Mouse (Mus musculus) cerebellum, adult 18-20 months (tissue): ENCODE results near the gene Abca12.

ENCODE experiments used
- DNase-seq, 2 experiments: peaks; one replicate each; pipeline ENCODE4 v3.0.0; 2021

Abca12 gene

DNA sequence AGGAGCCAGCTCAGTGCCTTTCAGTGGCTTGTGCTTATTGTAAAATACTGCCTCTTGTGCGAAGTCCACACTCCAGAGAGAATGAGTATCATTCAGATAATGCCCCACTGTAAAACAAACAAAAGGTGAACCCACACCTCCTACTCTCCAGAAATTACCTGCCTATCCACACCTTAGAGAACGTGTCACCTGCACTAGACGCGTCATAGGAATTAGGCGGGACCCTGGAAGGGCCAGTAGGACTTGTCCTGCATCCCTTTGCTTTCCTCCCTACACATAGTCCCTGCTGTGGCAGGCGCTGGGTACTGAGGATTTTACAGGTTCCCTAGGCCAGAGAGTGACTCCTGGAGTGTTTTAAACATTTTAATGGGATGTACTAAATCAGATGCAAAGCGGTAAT, at the start of gene Abca12:
Gene Abca12, minus strand, starts transcription at position 101 of the 400 bp plus-strand sequence.
- DNase-seq: no peak

DNA sequence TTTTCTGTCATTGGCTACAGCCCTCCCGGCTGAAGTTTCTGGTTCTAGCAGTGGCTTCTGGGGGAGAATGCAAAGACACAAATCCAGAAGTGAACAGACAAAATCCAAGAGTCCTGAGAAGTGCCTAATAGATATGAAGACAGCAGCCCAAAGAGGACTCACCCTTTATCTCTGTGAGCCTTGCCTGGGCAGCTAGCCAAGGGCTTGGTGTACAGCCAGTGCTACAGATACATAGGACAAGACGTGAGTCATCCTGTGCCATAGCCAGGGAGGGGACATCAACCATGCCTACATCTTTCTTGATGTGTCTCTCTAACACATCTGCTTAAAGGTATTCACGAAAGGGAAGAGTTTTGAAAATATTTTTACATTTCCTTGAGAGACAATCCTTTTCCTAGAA, 43.3 kb upstream of the Abca12 start:
- peak; percentile 2 to 4 for DNase-seq

DNA sequence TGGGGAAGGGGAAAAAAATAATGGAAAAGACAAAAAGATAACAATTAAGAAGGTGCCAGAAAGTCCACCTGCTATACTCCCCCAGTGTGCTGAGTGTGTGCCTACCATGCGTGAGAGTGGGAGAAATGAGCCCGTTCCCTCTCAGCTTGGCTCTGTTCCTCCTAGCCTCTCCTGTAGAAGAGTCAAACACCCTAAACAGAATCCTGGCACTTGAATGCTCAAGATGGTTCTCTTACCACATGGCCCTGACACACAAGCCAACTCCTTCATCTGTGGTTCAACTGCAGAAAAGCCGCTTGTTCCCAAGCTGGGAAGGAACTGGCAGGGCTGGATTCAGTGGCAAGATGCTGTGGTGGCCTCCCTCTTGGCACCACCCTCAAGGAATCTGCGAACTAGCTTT, 32.7 kb upstream of the Abca12 start:
- DNase-seq: no peak

DNA sequence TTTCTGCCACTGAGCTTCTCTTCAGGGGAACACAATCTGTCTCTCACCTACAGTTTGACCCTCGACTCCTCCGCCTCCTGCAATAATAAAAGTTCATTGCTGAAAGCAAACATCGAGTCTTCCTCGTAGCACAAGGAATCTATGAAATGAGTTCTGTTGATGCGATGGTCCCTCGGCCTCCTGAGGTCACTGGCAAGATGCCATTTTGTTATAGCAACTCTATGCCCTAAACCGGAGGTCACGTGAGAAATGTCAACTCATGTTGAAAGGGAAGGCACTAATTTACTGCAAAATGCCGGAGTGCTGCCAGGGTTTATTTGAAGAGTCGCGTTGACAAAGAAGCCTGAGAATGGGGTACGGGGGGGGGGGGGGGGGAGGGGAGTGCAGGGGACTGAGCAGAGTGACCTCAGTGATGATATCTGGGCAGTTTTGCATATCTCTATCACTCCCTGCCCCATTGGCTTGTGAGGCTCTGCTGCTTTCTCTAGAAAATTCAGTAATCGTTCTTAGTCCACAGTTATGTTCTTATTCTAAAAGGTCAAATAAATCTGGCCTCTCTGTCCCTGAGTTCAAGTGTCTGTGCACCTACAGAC, 7.1 kb upstream of the Abca12 start:
- no peak for DNase-seq

DNA sequence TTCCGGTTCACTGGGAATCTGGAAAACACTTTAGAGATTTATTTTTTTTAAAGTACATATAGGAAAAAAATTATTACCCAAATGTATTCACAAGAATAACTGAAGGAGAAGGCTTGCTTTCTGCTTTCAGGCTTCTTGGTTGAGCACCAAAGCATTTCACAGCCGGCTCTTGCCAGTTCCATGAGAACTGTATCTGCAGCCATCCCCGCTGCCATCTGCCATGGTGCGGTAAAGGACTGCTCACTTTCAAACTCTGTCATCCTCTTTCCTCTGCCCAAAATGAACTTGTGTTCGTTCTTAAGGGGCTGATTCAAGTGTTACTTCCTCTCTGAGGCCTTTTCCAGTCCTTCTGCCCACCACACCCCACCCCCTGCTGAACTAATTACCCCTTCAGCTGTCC, 3.8 kb upstream of the Abca12 start:
- DNase-seq: no peak

DNA sequence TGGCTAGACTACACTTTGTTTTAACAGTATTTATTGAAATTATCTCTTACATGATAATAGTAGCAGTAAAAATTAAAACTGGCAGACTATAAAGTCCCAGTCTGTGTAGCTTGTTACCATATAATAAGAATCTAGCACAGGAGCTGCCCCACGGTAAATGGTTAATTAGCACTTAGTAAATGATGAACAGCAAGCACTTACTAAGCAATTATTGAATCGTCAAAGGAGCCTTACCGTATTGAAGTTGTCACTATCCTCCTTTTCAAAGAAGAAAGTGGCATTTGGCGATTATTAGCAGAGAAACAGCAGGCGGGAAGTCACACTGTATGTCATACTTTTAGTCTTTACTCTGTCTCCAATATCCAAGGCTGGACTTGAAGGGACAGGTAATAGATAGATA, 3.2 kb upstream of the Abca12 start:
- DNase-seq: no peak

DNA sequence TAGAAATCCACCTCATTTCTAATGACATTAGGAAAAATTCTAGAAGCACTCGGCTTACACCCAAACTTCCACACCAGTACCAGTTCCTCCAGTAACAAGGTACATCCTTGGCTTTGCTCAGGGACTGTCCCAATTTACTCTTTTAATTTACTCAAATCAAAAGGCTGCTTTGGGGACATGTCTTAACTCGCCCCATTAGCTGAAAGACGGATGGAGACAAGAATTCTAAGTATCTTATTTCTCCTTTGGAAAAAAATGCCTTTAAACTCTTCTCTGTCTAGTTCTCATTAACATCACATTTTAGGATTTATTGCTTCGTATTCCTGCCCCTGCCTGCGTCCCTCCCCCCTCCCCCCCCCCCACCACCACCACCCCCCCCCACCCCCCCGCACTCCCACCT, 626 bp downstream of the Abca12 start:
- no peak for DNase-seq

DNA sequence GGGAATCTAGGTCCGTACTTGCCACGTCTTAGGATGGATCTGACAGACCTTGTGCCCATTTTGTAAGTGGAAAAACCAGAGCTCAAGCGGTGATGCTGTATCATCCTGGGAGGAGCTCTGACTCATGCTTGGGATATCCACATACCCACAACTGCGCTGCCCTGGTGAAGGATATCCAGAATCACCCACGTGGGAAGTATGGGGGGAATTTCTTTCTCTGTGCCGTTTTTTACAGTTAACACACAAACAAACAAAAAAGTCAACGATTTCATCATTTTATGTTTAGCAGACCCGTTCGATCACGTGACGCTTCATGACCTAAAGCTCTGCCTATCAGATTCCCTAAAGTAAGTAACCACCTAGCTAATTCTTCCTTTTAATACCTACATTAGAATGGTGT, 1.6 kb downstream of the Abca12 start:
- no peak for DNase-seq

DNA sequence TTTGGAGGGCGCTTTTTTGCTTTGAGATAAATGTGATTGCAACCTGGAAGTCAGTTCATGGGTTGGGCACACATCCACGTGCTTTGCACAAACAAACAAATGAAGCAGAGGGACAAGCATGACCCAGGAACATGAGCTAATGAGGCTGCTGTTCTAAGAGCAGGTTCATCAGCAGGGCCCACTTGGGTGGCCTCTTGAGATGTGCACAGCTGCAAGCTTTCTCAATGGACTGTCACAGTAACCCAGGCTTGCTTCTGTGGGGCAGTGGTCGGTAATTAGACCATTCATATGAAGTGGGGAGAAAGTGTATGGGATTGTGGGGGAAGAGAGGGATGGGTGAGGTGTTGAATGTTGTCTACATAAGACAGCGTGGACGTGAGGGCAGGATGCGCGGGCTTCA, 7.0 kb downstream of the Abca12 start:
- DNase-seq: no peak

DNA sequence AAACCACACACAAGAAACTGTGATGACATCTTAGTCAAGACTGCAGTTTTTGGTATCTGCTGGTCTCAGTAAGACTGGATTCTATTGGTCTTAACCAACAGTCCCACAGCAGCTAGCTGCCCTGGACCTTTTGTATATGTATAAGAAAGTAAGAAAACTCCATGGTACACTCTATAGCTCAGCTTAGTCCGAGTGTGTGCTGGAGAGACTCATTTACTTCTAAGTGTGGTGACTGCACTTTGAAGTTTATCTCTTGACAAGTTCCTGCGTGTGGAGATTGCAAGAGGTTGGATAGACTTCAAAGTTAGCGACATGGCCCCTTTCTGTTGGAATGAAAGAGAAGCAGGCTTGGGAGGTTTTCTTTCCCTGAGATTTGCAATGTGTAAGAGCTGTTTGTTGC, 17.1 kb downstream of the Abca12 start:
- no peak for DNase-seq

DNA sequence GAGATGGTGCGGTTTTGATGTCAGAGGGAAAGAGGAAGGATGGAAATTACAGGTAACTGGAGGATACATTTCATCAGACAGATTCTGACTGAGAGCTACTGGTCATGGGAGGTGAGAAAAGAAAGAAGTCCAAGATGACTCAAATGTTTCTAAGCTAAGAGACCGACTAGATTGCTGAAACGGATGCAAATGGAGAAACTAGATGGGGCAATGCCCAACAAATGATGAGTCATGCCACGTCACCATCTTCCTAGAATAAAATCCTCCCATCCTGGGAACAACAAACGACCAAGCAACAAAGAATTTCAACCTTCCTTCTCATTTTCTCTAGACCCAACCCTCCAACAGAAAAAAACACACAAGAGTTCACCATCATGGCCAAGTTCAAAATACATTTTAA, 18.6 kb downstream of the Abca12 start:
- no peak for DNase-seq

DNA sequence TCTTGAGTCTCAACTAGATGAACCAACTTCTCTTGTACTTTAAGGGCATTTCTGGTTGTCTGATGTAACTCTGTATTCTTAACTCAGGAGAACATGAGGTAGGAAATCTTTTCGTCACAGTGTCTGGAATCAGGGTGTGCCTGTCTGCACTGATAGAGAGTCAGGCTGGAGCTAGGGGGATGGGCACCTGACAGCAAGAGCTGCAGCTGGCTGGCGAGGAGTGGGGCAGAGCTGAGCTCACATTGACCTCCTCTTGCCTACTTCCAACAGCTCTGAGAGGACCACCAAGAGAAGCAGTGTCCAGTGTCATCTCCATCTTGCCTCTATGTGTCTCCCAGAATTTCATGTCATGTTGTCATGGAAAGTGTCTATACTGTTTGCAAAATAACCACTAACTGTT, 20.5 kb downstream of the Abca12 start:
- DNase-seq: no peak

DNA sequence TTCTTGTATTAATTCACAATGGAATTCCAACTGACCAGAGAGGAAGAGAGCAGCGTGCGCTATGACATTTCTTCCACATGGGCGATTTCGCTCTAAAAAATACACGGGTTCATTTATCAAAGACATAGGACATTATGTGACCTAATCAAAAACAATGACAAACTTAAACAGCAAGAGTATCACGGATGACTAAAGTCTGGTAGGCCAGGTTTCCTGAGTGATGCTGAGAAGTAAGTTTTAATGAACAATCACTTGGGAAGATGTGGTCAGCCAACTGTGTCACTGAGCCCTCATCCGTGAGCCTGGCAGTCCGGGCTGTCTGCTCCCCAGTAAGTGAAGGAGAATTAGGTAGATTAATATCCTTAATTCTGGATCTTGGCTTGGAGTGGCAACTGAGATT, 21.2 kb downstream of the Abca12 start:
- DNase-seq: no peak

DNA sequence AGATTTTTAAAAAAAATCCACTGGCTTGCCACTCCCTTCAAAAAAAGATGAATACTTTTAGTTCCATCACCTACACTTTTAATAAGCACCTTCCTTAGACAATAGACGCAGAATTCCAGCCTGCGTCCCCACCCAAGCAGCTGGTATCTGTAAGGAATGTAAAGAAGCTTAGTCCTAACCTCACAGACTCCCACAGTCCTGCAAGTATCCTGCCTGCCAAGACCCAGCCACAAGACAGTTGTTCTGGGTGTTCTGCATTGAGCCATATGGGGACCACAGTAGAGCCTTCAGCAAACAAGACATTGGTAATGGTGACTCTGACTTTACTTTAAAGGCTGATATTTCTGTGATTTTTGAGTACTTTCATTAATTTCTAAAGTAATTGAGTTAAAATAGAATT, 22.2 kb downstream of the Abca12 start:
- no peak for DNase-seq

DNA sequence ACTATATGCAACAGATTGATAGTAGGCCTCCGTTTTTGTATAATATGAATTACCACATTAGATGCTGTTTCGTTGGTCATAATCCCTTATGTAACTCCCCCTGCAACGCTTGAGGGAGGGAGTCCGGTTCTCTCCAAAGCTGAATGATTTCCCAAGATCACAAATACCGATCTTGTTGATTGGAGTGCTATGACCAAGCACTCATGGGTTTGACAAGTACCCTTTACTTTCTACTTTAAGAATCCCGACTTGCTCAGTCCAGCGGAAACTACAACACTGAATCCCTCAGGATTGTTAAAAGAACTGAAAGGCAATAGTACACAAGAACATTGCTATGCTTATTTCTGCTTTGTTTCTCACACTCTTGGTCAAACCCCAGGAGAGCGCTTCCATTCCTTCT, 28.1 kb downstream of the Abca12 start:
- DNase-seq: no peak

DNA sequence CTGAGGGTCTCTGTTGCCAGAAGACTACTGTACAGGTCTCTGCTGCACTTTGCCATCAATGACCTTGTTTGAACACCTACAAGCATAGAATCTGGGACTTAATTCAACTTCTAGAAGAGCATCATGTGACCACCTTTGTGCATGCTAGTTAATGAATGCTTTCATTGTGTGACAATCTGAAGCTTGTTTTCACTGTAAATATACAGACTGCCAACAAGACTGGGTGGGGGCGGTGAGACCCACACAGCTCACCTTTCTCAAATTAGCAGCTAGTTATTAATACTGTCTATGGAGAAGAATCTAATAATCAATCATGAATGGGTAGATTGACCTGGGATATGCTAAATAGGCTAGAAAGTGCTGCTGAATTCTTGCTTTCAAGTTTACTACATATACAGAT, 30.6 kb downstream of the Abca12 start:
- DNase-seq: no peak

DNA sequence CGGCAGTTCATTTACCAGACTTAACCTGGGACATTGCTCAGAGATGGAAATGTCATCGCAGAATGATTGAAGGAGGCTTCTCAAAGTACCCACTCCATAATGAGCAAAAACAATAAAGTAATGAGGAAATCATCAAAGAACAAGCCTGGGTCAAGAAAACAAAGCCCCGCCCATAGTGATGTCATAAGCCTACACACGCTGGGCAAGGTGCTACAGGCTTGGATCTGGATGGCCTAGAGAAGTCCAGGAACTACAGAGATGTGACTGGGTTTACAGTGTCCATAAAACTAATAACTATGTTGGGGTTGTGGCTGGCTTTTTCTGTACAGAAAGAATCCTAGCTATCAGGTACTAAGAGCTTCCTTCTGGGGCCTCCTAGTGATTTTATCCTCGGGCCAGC, 41.6 kb downstream of the Abca12 start:
- DNase-seq: no peak

DNA sequence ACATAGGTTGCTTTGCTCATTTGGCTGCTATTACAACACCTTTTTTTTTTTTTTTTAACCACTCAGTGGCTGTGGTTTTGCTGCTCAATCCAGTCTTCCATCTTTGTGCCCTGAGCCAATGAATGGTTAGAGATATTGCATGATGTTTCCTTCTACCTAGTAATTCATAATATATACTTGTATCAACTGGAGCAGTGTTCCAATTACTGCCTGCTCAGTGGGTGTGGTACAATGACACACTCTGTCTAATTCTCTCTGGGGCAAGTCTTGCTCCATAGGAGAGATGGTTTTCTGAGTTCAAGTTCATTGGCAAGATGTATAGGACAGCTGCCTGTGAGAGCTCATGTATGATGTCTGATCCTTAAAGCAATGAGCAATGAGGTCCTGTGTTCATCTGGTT, 44.4 kb downstream of the Abca12 start:
- no peak for DNase-seq

DNA sequence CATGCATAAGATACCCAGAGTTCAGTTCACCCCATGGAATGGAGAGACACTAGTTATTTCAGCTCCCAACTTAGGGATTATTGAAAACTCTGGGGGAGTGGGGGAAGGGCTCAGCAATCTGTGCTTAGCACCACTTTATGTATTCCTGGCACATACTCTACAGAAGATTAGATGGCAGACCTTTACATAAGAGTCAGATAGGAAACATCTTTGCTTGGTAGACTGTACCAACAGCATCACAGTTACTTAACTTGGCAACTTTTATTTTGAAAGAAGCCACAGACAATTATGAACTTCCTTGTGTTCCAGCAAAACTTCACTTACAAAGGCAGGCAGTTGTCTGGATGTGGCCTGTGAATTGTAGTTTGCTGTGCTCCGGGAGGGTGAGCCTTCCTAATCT, 46.9 kb downstream of the Abca12 start:
- no peak for DNase-seq

DNA sequence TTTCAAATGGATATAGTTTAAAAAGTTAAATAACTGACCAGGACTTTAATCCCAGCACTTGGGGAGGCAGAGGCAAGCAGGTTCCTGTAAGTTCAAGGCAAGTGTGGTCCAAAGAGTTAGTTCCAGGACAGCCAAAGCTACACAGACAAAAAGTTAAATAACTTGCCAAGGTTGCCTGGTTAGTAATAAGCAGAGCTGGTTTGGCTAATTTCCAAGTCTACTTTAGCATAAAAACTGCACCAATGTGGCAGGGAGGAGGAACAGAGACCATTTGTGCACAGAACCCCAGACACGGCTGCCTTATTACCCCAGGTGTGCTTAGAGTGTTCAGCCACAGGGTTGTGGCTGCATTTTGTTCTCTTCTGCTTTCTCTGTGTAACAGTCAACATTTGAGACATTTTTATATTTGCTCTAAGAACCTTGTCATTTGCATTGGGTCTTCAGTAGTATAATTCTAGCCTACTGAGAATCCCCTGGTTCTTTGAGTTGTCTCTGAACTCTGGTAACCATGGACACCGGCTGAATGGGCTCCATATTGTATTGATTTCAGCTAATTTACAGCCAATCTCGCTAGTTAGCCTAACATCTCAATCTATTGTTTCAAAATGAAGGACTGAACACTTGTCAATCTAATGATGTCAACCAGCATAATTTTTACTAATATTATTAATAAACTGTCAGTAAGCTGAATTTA, 71.7 kb downstream of the Abca12 start:
- DNase-seq: no peak

DNA sequence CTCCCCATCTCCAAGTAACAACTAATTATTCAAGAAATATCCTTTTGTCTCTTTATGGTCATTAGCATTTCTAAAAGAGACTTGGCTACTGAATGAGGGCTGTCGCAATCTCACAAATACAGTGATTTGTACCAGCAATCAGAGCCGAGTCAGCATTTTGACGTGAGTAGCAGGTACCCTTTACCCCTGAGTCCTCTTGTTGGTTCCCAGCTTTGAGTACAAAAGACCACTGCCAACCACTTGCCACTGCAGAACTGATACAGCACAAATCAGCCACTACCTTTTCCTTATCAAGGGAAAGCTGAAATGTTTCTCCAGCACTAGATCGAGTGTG, 72.5 kb downstream of the Abca12 start:
- DNase-seq: no peak

DNA sequence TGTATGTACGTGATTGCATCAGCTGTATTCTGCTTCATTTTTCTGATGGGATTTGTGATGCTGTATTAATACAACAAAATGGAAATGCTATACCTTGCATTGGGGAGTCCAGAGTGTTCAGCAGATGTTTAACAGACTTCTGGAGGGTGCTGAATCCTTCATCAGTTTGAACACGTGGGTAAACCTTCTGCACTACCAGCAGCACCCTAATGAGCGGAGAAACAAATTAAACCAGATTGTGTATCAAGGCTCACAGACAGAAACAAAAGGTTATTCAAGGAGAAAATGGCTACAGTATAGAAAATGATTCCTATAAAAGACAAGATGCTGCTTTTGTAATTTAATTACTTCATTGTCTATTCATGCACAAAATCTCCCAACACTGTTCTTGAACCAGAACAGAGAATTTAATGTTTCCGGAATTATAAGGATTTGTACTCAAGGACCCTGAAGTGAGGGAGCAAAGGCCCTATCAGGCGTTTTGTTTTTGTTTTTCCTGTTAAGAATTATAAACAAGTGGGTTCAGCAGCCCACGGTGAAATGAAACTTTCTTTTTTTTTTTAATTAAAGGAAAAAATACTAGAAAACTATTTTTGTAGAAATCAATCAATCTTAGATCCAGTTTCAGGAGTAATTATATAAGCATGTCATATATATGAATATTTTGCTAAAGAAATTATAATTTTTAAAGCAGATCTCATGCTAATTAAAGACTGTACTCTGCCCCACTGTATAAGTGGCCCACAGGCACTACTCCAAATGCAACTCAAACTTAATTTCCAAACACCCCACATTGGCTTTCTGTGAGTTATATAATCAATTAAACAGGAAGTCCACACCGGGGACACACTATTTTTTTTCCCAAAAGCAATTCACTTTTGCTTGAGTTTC, 73.1 kb downstream of the Abca12 start:
- DNase-seq: no peak

DNA sequence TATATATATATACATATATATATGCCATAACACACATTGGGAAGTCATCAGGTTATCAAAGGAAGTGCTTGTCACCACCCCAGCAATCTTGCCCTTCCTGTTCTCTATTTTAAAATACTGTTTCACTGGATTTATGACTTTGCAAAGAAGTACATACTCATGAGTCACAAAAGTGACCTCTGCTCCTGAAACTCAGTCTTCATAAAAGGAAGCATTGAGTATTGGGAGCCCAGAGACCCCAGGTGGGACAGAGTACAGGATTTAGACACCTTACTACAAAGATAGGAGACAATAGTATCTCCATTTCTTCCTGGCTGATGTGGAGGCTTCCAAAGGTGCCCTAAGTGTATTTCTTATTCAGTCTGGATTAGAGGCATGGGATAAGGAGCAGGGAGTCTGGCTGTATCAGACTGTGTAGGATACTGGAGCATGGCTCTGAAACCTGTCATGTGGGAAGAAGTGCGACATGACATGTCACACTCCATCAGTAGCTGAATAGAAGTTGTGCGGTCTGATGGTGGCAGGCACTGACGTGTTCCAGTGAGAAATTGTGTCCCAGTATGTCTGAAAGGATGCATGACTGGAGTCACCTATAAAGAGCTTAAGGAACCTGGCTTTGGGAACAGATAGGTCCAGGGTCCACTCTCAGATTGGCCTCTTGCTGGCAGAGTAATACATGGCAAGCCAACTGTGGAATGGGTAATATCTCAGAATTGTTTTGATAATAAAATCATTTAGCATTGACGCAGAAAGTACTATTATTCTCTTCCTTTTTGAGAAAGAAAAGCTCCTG, 76.0 kb downstream of the Abca12 start:
- DNase-seq: no peak

DNA sequence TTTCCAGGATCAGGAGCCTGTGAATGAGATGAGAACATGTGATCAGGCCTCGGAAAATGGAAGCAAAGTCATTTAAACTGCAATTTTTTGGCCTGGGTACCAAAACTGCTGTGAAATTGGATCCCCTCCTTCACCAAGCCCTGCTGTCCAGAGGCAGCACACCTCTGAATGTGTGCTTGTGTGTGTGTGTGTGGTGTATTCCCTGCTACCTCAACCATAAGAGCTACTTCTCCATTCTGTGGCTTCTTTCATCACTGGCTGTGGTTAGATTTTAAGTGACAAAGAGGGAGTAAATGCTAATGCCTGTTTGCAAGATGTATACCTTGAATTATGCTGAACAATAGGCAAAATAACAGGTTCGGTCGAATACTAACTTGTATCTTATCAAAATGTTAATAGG, 84.4 kb downstream of the Abca12 start:
- DNase-seq: no peak
